In genomic region chr17:51826461-51826860, GRCm38 (mm10) we compare ENCODE assay signal across 23 mouse cellular contexts. TPM values are rescaled to one million over a fixed set of nuclear protein-coding genes. Genes with fewer than 3 reads are reported as not detected.
DNase-seq lines count a peak whose midpoint lies in the region; ATAC-seq and TF ChIP-seq lines count a peak whose summit lies in the region.
"Had no signal": no experiment of that assay in that cellular context is flagged by ENCODE, and none has a peak within 500 bp of the region (broad histone marks: within the 10 kb centered on the region; RNA-seq: fewer than 3 reads in every experiment).

No protein-coding gene starts in this region.

- TF ChIP-seq POLR2A in olfactory bulb, adult 2 months (IDR thresholded peaks at IDR 0.05; ENCODE audit: insufficient read depth, low read depth, low read length) = no peak

- no peak for TF ChIP-seq EP300 in heart, postnatal 0 days (IDR thresholded peaks at IDR 0.05; ENCODE audit: low read depth)

- no peak for TF ChIP-seq CTCF in heart, postnatal 0 days (IDR thresholded peaks at IDR 0.05; ENCODE audit: low read depth)
- TF ChIP-seq CTCF in olfactory bulb, adult 2 months (IDR thresholded peaks at IDR 0.05; ENCODE audit: insufficient read depth, low read depth, low read length) = no peak

- H3K9me3 ChIP-seq in heart, postnatal 0 days (replicated peaks; ENCODE audit: control insufficient read depth, low read length) = no peaks in the 10 kb centered on the region
- H3K9me3 ChIP-seq in heart, embryonic 11.5 days (replicated peaks; ENCODE audit: control insufficient read depth, low read length) = no peaks in the 10 kb centered on the region
- H3K9me3 ChIP-seq: embryonic facial prominence, embryonic 12.5 days; heart, embryonic 15.5 days; hindbrain, embryonic 10.5 days; intestine, embryonic 15.5 days; limb, embryonic 12.5 days had no signal

- H3K4me1 ChIP-seq in heart, postnatal 0 days (ENCODE audit: control insufficient read depth, insufficient read depth) = peaks cover 1% of the 10 kb centered on the region; the same call in 1 of the 2 replicates
- peaks cover 2% of the 10 kb centered on the region; the same call in 1 of the 2 replicates for H3K4me1 ChIP-seq in heart, embryonic 11.5 days (ENCODE audit: control insufficient read depth, insufficient read depth, low read length)
- peaks cover 2% of the 10 kb centered on the region for H3K4me1 ChIP-seq in olfactory bulb, adult 2 months (ENCODE audit: control insufficient read depth, insufficient read depth, low read length)

- no peak overlapping the region for H3K27ac ChIP-seq in heart, postnatal 0 days (ENCODE audit: low read depth)
- H3K27ac ChIP-seq in heart, embryonic 11.5 days (ENCODE audit: low read depth, low read length) = no peak overlapping the region
- no peak overlapping the region for H3K27ac ChIP-seq in olfactory bulb, adult 2 months (ENCODE audit: insufficient read depth, low read depth, low read length)
- H3K27ac ChIP-seq: embryonic facial prominence, embryonic 12.5 days; heart, embryonic 15.5 days; hindbrain, embryonic 10.5 days; intestine, embryonic 15.5 days; layer of hippocampus, adult 2 months; limb, embryonic 12.5 days; liver, embryonic 14.5 days had no signal

- H3K9ac ChIP-seq in heart, postnatal 0 days (replicated peaks; ENCODE audit: low read depth, low read length) = no peak overlapping the region
- H3K9ac ChIP-seq in heart, embryonic 11.5 days (ENCODE audit: low read depth, low read length) = no peak overlapping the region
- H3K9ac ChIP-seq: embryonic facial prominence, embryonic 12.5 days; forebrain, postnatal 0 days; heart, embryonic 15.5 days; intestine, embryonic 15.5 days; limb, embryonic 12.5 days; liver, embryonic 14.5 days had no signal

- WGBS in heart, postnatal 0 days = 45% methylated on average over 4 of the region's 4 CpGs
- WGBS in heart, embryonic 11.5 days (ENCODE audit: insufficient replicate concordance) = 59% methylated on average over 4 of the region's 4 CpGs
- WGBS in olfactory bulb, adult 2 months = 85% methylated on average over 4 of the region's 4 CpGs

- DNase-seq in heart, postnatal 0 days (ENCODE audit: low spot score) = no peak
- peak; percentile 81 for DNase-seq in T-cell, adult 2 months (ENCODE audit: low spot score)
- DNase-seq in thymus, postnatal 36 days = peak; percentile 71 to 82
- DNase-seq in embryo, embryonic 9.5 days (ENCODE audit: extremely low spot score) = no peak
- DNase-seq in ovary, postnatal 10 days (ENCODE audit: low spot score) = no peak
- DNase-seq in adrenal gland, adult 18-20 months (ENCODE audit: low spot score in 2 of 2) = no peak
- DNase-seq: adrenal gland, adult 8-10 months; cerebellum, adult 18-20 months; cerebellum, postnatal 36 days; forebrain, postnatal 0 days; heart, adult 18-20 months; kidney, postnatal 10 days; right cerebral cortex, postnatal 14 days had no signal

- no peaks in the 10 kb centered on the region for H3K36me3 ChIP-seq in heart, postnatal 0 days (replicated peaks; ENCODE audit: control insufficient read depth, insufficient read depth, low read length)
- H3K36me3 ChIP-seq in heart, embryonic 11.5 days (ENCODE audit: control insufficient read depth, insufficient read depth, low read length) = no peaks in the 10 kb centered on the region
- H3K36me3 ChIP-seq: embryonic facial prominence, embryonic 12.5 days; heart, embryonic 15.5 days; hindbrain, embryonic 10.5 days; intestine, embryonic 15.5 days; limb, embryonic 12.5 days had no signal

- no peak for ATAC-seq in heart, postnatal 0 days (ENCODE audit: insufficient read depth, low read depth)
- no peak for ATAC-seq in heart, embryonic 11.5 days (replicated peaks; ENCODE audit: insufficient number of reproducible peaks, low FRiP score, low TSS enrichment)
- ATAC-seq: forebrain, postnatal 0 days; intestine, embryonic 15.5 days; midbrain, embryonic 16.5 days had no signal

- peak overlapping the region; percentile 7; the same call in 1 of the 2 replicates for H3K4me3 ChIP-seq in heart, postnatal 0 days (ENCODE audit: low read depth, low read length)
- H3K4me3 ChIP-seq in heart, embryonic 11.5 days (ENCODE audit: low read depth, low read length) = no peak overlapping the region
- peak overlapping the region; percentile 5; the same call in 1 of the 2 replicates for H3K4me3 ChIP-seq in olfactory bulb, adult 2 months (ENCODE audit: insufficient read depth, low read depth, low read length)
- H3K4me3 ChIP-seq: embryonic facial prominence, embryonic 12.5 days; heart, embryonic 15.5 days; hindbrain, embryonic 10.5 days; intestine, embryonic 15.5 days; layer of hippocampus, adult 2 months; limb, embryonic 12.5 days had no signal

- H3K27me3 ChIP-seq in heart, postnatal 0 days (ENCODE audit: control insufficient read depth, insufficient read depth, low read length) = peaks cover 34% of the 10 kb centered on the region
- peaks cover 23% of the 10 kb centered on the region for H3K27me3 ChIP-seq in heart, embryonic 11.5 days (ENCODE audit: control insufficient read depth, insufficient read depth, low read length)

- no peak overlapping the region for H3K4me2 ChIP-seq in heart, postnatal 0 days (ENCODE audit: low read depth, low read length)
- H3K4me2 ChIP-seq in heart, embryonic 11.5 days = no peak overlapping the region
- H3K4me2 ChIP-seq: embryonic facial prominence, embryonic 12.5 days; heart, embryonic 15.5 days; intestine, embryonic 15.5 days; limb, embryonic 12.5 days had no signal

RNA-seq across cellular contexts. Expression of gene Satb1, which starts 6.6 kb away (rescaled TPM):
- total RNA-seq in heart, postnatal 0 days (2014; rRNA removed; ENCODE audit: low replicate concordance) = 17.4 and 30.6 TPM in 2 replicates
- polyA plus RNA-seq in heart, postnatal 0 days (2015; fragmentation: Nextera tagmentation; extraction: Ambion mirVana) = 8.1 and 8.4 TPM in 2 replicates
- polyA plus RNA-seq in heart, embryonic 11.5 days (2014; fragmentation: Nextera tagmentation; extraction: Ambion mirVana) = 10.2 and 10.7 TPM in 2 replicates
- 495 and 851 TPM in 2 replicates for polyA plus RNA-seq in olfactory bulb, adult 2 months (2012; ENCODE audit: insufficient read depth, insufficient read length, low replicate concordance, missing spikeins)
- total RNA-seq in adrenal gland, adult 18-20 months (2021) = 10 to 100 TPM; 16.3 to 22.2 TPM

Comparison
In these comparisons a context has a peak if more than half of its experiments do, and no peak if none do; other contexts are left out.
1. DNase-seq: peak in T-cell, adult 2 months (single experiment) and thymus, postnatal 36 days (2 of 2); none in heart, postnatal 0 days (single experiment), embryo, embryonic 9.5 days (single experiment), ovary, postnatal 10 days (single experiment) and adrenal gland, adult 18-20 months (0 of 2).
2. RNA of gene Satb1, which starts 6.6 kb away (polyA plus RNA-seq): 495 to 851 TPM in olfactory bulb, adult 2 months; 10.2 to 10.7 TPM in heart, embryonic 11.5 days and 8.1 to 8.4 TPM in heart, postnatal 0 days; every median in the first group is over 10 times any median in the second.